Mouse (Mus musculus): ENCODE data around the gene Adamtsl1.

DNA sequence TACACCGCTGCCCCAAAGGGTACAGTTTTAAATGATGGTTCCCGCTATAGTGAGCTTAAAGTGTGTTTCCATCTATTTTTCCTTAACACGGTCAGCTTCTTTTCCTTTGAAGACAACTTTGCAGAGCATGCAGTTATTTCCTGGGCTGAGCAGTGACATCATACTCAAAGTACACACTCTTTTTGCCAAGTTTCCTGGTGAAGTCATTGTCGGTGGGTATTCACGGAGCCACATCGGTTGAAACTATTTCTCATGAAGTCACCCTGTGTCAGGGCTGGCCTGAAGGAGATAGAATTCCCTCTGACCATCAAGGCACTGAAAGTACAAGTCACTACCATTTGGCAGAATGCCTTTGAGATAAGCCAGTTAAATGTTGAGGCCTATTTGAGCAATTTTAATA lies 45.8 kb downstream of the Adamtsl1 start:
- no peak for TF ChIP-seq POLR2A (IDR thresholded peaks at IDR 0.05; ENCODE audit: insufficient read length, low read depth)
- TF ChIP-seq USF1 (IDR thresholded peaks at IDR 0.05; ENCODE audit: low read depth) = no peak
- TF ChIP-seq TCF3 (IDR thresholded peaks at IDR 0.05; ENCODE audit: insufficient read length, low read depth) = no peak
- TF ChIP-seq TCF12 (IDR thresholded peaks at IDR 0.05; ENCODE audit: insufficient read depth, poor library complexity, severe bottlenecking) = no peak
- TF ChIP-seq MYOD1 (IDR thresholded peaks at IDR 0.05; ENCODE audit: control insufficient read depth in 1 of 3, insufficient read length in 2 of 3, low read depth in 2 of 3) = no peak
- TF ChIP-seq MYOG (IDR thresholded peaks at IDR 0.05; ENCODE audit: control insufficient read depth in 1 of 3, insufficient read depth in 1 of 3, insufficient read length in 2 of 3, low read depth in 2 of 3) = no peak
- no peak for TF ChIP-seq E2F4 (IDR thresholded peaks at IDR 0.05; ENCODE audit: insufficient read depth)
- TF ChIP-seq SRF (IDR thresholded peaks at IDR 0.05; ENCODE audit: control insufficient read depth, insufficient read length, low read depth) = no peak
- no peak for TF ChIP-seq MAX (IDR thresholded peaks at IDR 0.05; ENCODE audit: low read depth)

All from myocyte (in vitro differentiated cells).